Mouse (Mus musculus) heart, embryonic 10.5 days (tissue): ENCODE data around the gene Cmpk1. TPM values are rescaled to one million over a fixed set of nuclear protein-coding genes. Genes with fewer than 3 reads are reported as not detected.
"Not testable (repeated sequence)": the region's sequence is repeated elsewhere in the genome, so short reads cannot be mapped to it uniquely, and the experiment has no call there.

Experiments
- DNase-seq: peaks from one replicate; pipeline ENCODE4 v3.0.0-alpha.2; 2017; ENCODE audit warnings: low spot score
- H3K27ac ChIP-seq: fragments of 300-500 bp; sonication (generic); 2 replicates; pipeline ENCODE4 v1.5.1; 2016; ENCODE audit warnings: mild to moderate bottlenecking
- H3K27me3 ChIP-seq: fragments of 300-500 bp; sonication (generic); 2 replicates; pipeline ENCODE4 v1.6.1; 2016; ENCODE audit warnings: mild to moderate bottlenecking; ENCODE audit not compliant: poor library complexity, insufficient read depth, severe bottlenecking
- H3K36me3 ChIP-seq: fragments of 300-500 bp; sonication (generic); 2 replicates; pipeline ENCODE4 v1.6.1; 2016; ENCODE audit warnings: mild to moderate bottlenecking, moderate library complexity
- H3K4me1 ChIP-seq: fragments of 300-500 bp; sonication (generic); 2 replicates; pipeline ENCODE4 v1.6.1; 2016; ENCODE audit warnings: mild to moderate bottlenecking
- H3K4me3 ChIP-seq: fragments of 300-500 bp; sonication (generic); 2 replicates; pipeline ENCODE4 v1.5.1; 2016; ENCODE audit warnings: mild to moderate bottlenecking, moderate library complexity
- H3K9me3 ChIP-seq: fragments of 300-500 bp; sonication (generic); 2 replicates; pipeline ENCODE4 v1.6.1; 2016; ENCODE audit warnings: mild to moderate bottlenecking, moderate library complexity
- WGBS: fragments of 180-500 bp; shearing (Covaris S2); methylation state at CpG from one replicate; pipeline ENCODE4 v1.1.7; 2016; 5-methylcytosine and 5-hydroxymethylcytosine counted together
- polyA plus RNA-seq: library from polyadenylated mRNA; unstranded; fragments of >200 nt; fragmentation: Nextera tagmentation; extraction: Ambion mirVana; gene quantifications from 2 replicates; pipeline ENCODE4 v1.2.1, GENCODE M21; 2016

Cmpk1 gene
- polyA plus RNA-seq, 1 experiment from 2014 or later, result 64.4 TPM

- peaks cover 26% of the 10 kb centered on the region for H3K36me3 ChIP-seq
- no peak overlapping the region for H3K27ac ChIP-seq
- no peaks in the 10 kb centered on the region for H3K27me3 ChIP-seq
- H3K4me1 ChIP-seq, result no peaks in the 10 kb centered on the region
- H3K9me3 ChIP-seq, result no peaks in the 10 kb centered on the region
- 91% methylated on average over 5 of the region's 5 CpGs for WGBS
- no peak overlapping the region for H3K4me3 ChIP-seq
- DNase-seq, result no peak
Measured at GRCm38 (mm10) chr4:114970736-114971135, 16.3 kb downstream of the Cmpk1 start.

GRCm38 (mm10) chr4:114960881-114961280 lies 26.2 kb downstream of the Cmpk1 start:
- H3K4me3 ChIP-seq, DNase-seq, H3K9me3 ChIP-seq, H3K27me3 ChIP-seq, H3K27ac ChIP-seq, H3K4me1 ChIP-seq: not testable (repeated sequence)
- H3K36me3 ChIP-seq, result peaks cover 28% of the 10 kb centered on the region
- 87% methylated on average over 2 of the region's 2 CpGs for WGBS

- H3K4me1 ChIP-seq, result peaks cover 4% of the 10 kb centered on the region; the same call in 1 of the 2 replicates
- H3K9me3 ChIP-seq, result no peaks in the 10 kb centered on the region
- no peak for DNase-seq
- peaks cover 15% of the 10 kb centered on the region; the same call in 1 of the 2 replicates for H3K36me3 ChIP-seq
- no peaks in the 10 kb centered on the region for H3K27me3 ChIP-seq
- WGBS, result 87% methylated on average over 2 of the region's 2 CpGs
- H3K4me3 ChIP-seq, result no peak overlapping the region
- H3K27ac ChIP-seq, result no peak overlapping the region
Measured at GRCm38 (mm10) chr4:114959533-114959932, 27.5 kb downstream of the Cmpk1 start.

- peaks cover 11% of the 10 kb centered on the region; the same call in 1 of the 2 replicates for H3K36me3 ChIP-seq
- H3K27ac ChIP-seq, result no peak overlapping the region
- no peak for DNase-seq
- no peaks in the 10 kb centered on the region for H3K27me3 ChIP-seq
- WGBS, result 63% methylated on average over 4 of the region's 4 CpGs
- H3K4me1 ChIP-seq, result peaks cover 4% of the 10 kb centered on the region; the same call in 1 of the 2 replicates
- no peak overlapping the region for H3K4me3 ChIP-seq
- no peaks in the 10 kb centered on the region for H3K9me3 ChIP-seq
Measured at GRCm38 (mm10) chr4:114958786-114959185, 28.3 kb downstream of the Cmpk1 start.

- no peak for DNase-seq
- Histone ChIP-seq H3K9me3 (no peaks in the 10 kb centered on the region), H3K27ac (no peak overlapping the region), H3K4me1 (peaks cover 4% of the 10 kb centered on the region; the same call in 1 of the 2 replicates), H3K27me3 (0 out of 2 replicates have a peak, but pooled peaks cover under 1% of the 10 kb centered on the region), H3K4me3 (no peak overlapping the region), H3K36me3 (peaks cover 11% of the 10 kb centered on the region; the same call in 1 of the 2 replicates)
- 82% methylated on average over 2 of the region's 2 CpGs for WGBS
Measured at GRCm38 (mm10) chr4:114958231-114958630, 28.8 kb downstream of the Cmpk1 start.

GRCm38 (mm10) chr4:114957403-114957802 lies 29.6 kb downstream of the Cmpk1 start:
- peaks cover 3% of the 10 kb centered on the region; the same call in 1 of the 2 replicates for H3K36me3 ChIP-seq
- 0 out of 2 replicates have a peak, but pooled peaks cover 5% of the 10 kb centered on the region for H3K27me3 ChIP-seq
- H3K27ac ChIP-seq, result no peak overlapping the region
- H3K9me3 ChIP-seq, result no peaks in the 10 kb centered on the region
- DNase-seq, result no peak
- H3K4me1 ChIP-seq, result peaks cover 4% of the 10 kb centered on the region; the same call in 1 of the 2 replicates
- H3K4me3 ChIP-seq, result no peak overlapping the region

GRCm38 (mm10) chr4:114953172-114953571 lies 33.9 kb downstream of the Cmpk1 start:
- Histone ChIP-seq H3K27me3 (peaks cover 28% of the 10 kb centered on the region), H3K27ac (no peak overlapping the region), H3K4me1 (no peaks in the 10 kb centered on the region), H3K36me3 (no peaks in the 10 kb centered on the region), H3K9me3 (no peaks in the 10 kb centered on the region), H3K4me3 (no peak overlapping the region)
- 69% methylated on average over 3 of the region's 3 CpGs for WGBS
- no peak for DNase-seq

GRCm38 (mm10) chr4:114947852-114948481 lies 39.1 kb downstream of the Cmpk1 start:
- WGBS, result 58% methylated on average over 7 of the region's 7 CpGs
- peak; percentile 61 for DNase-seq

GRCm38 (mm10) chr4:114947395-114947794 lies 39.6 kb downstream of the Cmpk1 start:
- peak; percentile 81 for DNase-seq
- Histone ChIP-seq H3K9me3 (no peaks in the 10 kb centered on the region), H3K27me3 (peaks cover 58% of the 10 kb centered on the region), H3K4me3 (no peak overlapping the region), H3K4me1 (no peaks in the 10 kb centered on the region), H3K36me3 (no peaks in the 10 kb centered on the region), H3K27ac (no peak overlapping the region)
- 26% methylated on average over 6 of the region's 6 CpGs for WGBS

More at GRCm38 (mm10) chr4:114947852-114948481, 39.1 kb downstream of the Cmpk1 start:
- no peaks in the 10 kb centered on the region for H3K9me3 ChIP-seq
- H3K36me3 ChIP-seq, result no peaks in the 10 kb centered on the region
- H3K27ac ChIP-seq, result no peak overlapping the region
- H3K4me3 ChIP-seq, result no peak overlapping the region
- H3K4me1 ChIP-seq, result no peaks in the 10 kb centered on the region
- H3K27me3 ChIP-seq, result peaks cover 59% of the 10 kb centered on the region

GRCm38 (mm10) chr4:114946416-114946815 lies 40.6 kb downstream of the Cmpk1 start:
- Histone ChIP-seq H3K4me3 (no peak overlapping the region), H3K27ac (no peak overlapping the region), H3K4me1 (no peaks in the 10 kb centered on the region), H3K9me3 (no peaks in the 10 kb centered on the region), H3K27me3 (peaks cover 67% of the 10 kb centered on the region), H3K36me3 (no peaks in the 10 kb centered on the region)
- WGBS, result 75% methylated on average over 4 of the region's 4 CpGs
- DNase-seq, result peak; percentile 69

GRCm38 (mm10) chr4:114945021-114945420 lies 42.0 kb downstream of the Cmpk1 start:
- Histone ChIP-seq H3K27me3 (peaks cover 63% of the 10 kb centered on the region), H3K9me3 (no peaks in the 10 kb centered on the region), H3K4me1 (no peaks in the 10 kb centered on the region), H3K27ac (no peak overlapping the region), H3K4me3 (no peak overlapping the region), H3K36me3 (no peaks in the 10 kb centered on the region)
- DNase-seq, result peak; percentile 42
- WGBS, result 43% methylated on average over 5 of the region's 5 CpGs

GRCm38 (mm10) chr4:114942583-114942982 lies 44.5 kb downstream of the Cmpk1 start:
- DNase-seq, result peak; percentile 7
- peaks cover 66% of the 10 kb centered on the region for H3K27me3 ChIP-seq
- H3K4me3 ChIP-seq, result no peak overlapping the region
- H3K36me3 ChIP-seq, result no peaks in the 10 kb centered on the region
- H3K4me1 ChIP-seq, result no peaks in the 10 kb centered on the region
- WGBS, result 70% methylated on average over 8 of the region's 8 CpGs
- H3K9me3 ChIP-seq, result no peaks in the 10 kb centered on the region
- H3K27ac ChIP-seq, result no peak overlapping the region

GRCm38 (mm10) chr4:114942112-114942511 lies 44.9 kb downstream of the Cmpk1 start:
- peaks cover 71% of the 10 kb centered on the region for H3K27me3 ChIP-seq
- no peaks in the 10 kb centered on the region for H3K36me3 ChIP-seq
- no peaks in the 10 kb centered on the region for H3K4me1 ChIP-seq
- no peak overlapping the region for H3K27ac ChIP-seq
- no peaks in the 10 kb centered on the region for H3K9me3 ChIP-seq
- WGBS, result 69% methylated on average over 4 of the region's 4 CpGs
- DNase-seq, result peak; percentile 47
- no peak overlapping the region for H3K4me3 ChIP-seq
